Mouse (Mus musculus) left cerebral cortex, adult 8-10 months (tissue): ENCODE results near the gene Marveld2. TPM values are rescaled to one million over a fixed set of nuclear protein-coding genes. Genes with fewer than 3 reads are reported as not detected.

Source experiments
- total RNA-seq, 4 experiments: library from RNA; stranded (reverse); gene quantifications; 2 replicates each; pipeline ENCODE4 v1.2.4; 2022

Marveld2 gene
- total RNA-seq, 4 experiments from 2014 or later, result 0.57 to 1.8 (median 1.5) TPM

Other genes starting within 250 kb of the Marveld2 start
- under 1 TPM; 0.11 to 0.23 (median 0.15) TPM for gene Naip1, start 164.1 kb downstream of the Marveld2 start, total RNA-seq
- 10 to 100 TPM; 35.2 to 43.7 (median 40.5) TPM for gene Gtf2h2, start 124.4 kb downstream of the Marveld2 start, total RNA-seq
- gene Ocln, start 64.3 kb downstream of the Marveld2 start, total RNA-seq, result 10 to 100 TPM in 1 of 4 experiments, 1 to 10 TPM in 3; 7.4 to 12.2 (median 8.2) TPM
- 10 to 100 TPM; 71.1 to 90.0 (median 86.4) TPM for gene Ak6, start 34.0 kb upstream of the Marveld2 start, total RNA-seq
- gene Rad17, start 34.1 kb upstream of the Marveld2 start, total RNA-seq, result 10 to 100 TPM; 15.1 to 16.0 (median 15.6) TPM
- 10 to 100 TPM; 27.6 to 38.4 (median 34.2) TPM for gene Taf9, start 34.6 kb upstream of the Marveld2 start, total RNA-seq
- gene Ccdc125, start 52.7 kb upstream of the Marveld2 start, total RNA-seq, result under 1 TPM; 0.26 to 0.51 (median 0.46) TPM
- 10 to 100 TPM; 39.9 to 42.9 (median 41.5) TPM for gene Cdk7, start 114.0 kb upstream of the Marveld2 start, total RNA-seq
- 10 to 100 TPM; 46.2 to 56.1 (median 54.7) TPM for gene Mrps36, start 127.7 kb upstream of the Marveld2 start, total RNA-seq
- gene Cenph, start 158.9 kb upstream of the Marveld2 start, total RNA-seq, result 1 to 10 TPM in 3 of 4 experiments, under 1 TPM in 1; 0.81 to 1.5 (median 1.2) TPM
- gene Ccnb1, start 169.6 kb upstream of the Marveld2 start, total RNA-seq, result 1 to 10 TPM in 1 of 4 experiments, under 1 TPM in 3; 0.43 to 1.3 (median 0.78) TPM
- 10 to 100 TPM; 38.9 to 45.2 (median 41.4) TPM for gene Slc30a5, start 216.5 kb upstream of the Marveld2 start, total RNA-seq